Mouse (Mus musculus) hindbrain, embryonic 15.5 days (tissue): ENCODE results near the gene Iars. TPM values are rescaled to one million over a fixed set of nuclear protein-coding genes. Genes with fewer than 3 reads are reported as not detected.

Source experiments
- ATAC-seq: fragments of 200-750 bp; cut with Nextera tagmentation; 2 replicates; pipeline ENCODE4 v1.8.0; 2017; ENCODE audit warnings: low read depth, moderate number of reproducible peaks, moderate TSS enrichment; ENCODE audit not compliant: low FRiP score
- H3K27ac ChIP-seq: fragments of 300-500 bp; sonication (generic); replicated peaks from 2 replicates; pipeline ENCODE4 v1.5.1; 2015; ENCODE audit warnings: mild to moderate bottlenecking, inconsistent platforms
- H3K27me3 ChIP-seq: fragments of 300-500 bp; sonication (generic); 2 replicates; pipeline ENCODE4 v1.6.1; 2015; ENCODE audit warnings: control low read depth, inconsistent platforms
- H3K36me3 ChIP-seq: fragments of 300-500 bp; sonication (generic); 2 replicates; pipeline ENCODE4 v1.6.1; 2015; ENCODE audit warnings: control low read depth, inconsistent platforms
- H3K4me1 ChIP-seq: fragments of 300-500 bp; sonication (generic); replicated peaks from 2 replicates; pipeline ENCODE4 v1.6.1; 2015; ENCODE audit warnings: control low read depth, inconsistent platforms
- H3K4me2 ChIP-seq: fragments of 300-500 bp; sonication (generic); 2 replicates; pipeline ENCODE4 v1.6.1; 2015; ENCODE audit warnings: moderate library complexity, mild to moderate bottlenecking, inconsistent platforms
- H3K4me3 ChIP-seq: fragments of 300-500 bp; sonication (generic); 2 replicates; pipeline ENCODE4 v1.5.1; 2015; ENCODE audit warnings: mild to moderate bottlenecking, inconsistent platforms
- H3K9ac ChIP-seq: fragments of 300-500 bp; sonication (generic); 2 replicates; pipeline ENCODE4 v1.6.1; 2015; ENCODE audit warnings: inconsistent platforms
- H3K9me3 ChIP-seq: fragments of 300-500 bp; sonication (generic); 2 replicates; pipeline ENCODE4 v1.6.1; 2016; ENCODE audit warnings: control low read depth, inconsistent platforms
- WGBS: fragments of 180-500 bp; shearing (Covaris S2); methylation state at CpG from one replicate; pipeline ENCODE4 v1.1.7; 2015; 5-methylcytosine and 5-hydroxymethylcytosine counted together
- polyA plus RNA-seq: library from polyadenylated mRNA; unstranded; fragments of >200 nt; fragmentation: Nextera tagmentation; extraction: Ambion mirVana; gene quantifications from 2 replicates; pipeline ENCODE4 v1.2.1, GENCODE M21; 2015

Gene Iars
- polyA plus RNA-seq = 49.9 and 52.3 TPM in 2 replicates

DNA sequence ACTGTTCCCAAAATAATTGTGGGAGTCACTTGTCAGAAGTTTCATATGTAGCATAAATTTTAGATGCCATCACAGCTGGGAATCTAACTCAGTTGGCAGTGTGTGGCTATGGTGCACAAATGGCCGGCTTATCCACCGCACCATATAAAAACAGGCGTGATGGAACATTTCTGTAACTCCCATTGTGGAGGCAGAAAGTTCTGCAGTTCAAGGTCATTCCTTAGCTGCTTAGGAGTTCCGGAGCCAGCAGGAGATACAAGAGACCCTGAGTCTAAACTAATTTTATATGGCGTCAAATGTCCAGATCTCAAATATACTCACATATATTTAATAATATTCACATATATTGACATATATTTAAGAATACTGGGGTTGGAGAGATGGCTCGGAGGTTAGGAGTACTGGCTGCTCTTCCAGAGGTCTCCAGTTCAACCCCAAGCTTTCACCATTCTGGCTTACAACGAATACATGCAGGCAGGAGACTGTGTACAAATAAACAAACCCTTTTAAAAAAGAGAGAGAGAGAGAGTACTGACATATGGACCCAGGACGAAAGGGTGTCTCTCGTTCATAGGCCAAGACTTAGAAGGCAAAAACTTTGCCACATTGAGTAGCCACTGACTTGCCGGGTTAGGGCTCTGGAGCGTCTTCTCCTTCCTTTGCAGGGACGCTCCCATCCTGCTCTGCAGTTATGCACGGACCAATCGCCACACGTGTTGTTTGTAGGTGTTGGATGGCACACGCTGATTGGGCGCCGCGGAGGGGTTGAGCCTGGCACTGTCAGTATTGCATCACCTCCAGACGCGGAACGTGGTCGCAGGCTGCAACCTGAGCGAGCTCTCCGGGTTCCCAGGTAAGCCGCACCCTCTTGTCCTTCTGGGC lies at the start of gene Iars:
Gene Iars, plus strand, starts transcription at position 750 of the 882 bp plus-strand sequence.
- Histone ChIP-seq H3K27ac (peak within 1 kb of the TSS; percentile 77), H3K36me3 (peaks cover 13% of the 10 kb centered on the region), H3K4me2 (peak within 1 kb of the TSS; percentile 98), H3K9ac (peak within 1 kb of the TSS; percentile 89), H3K4me3 (peak within 1 kb of the TSS; percentile 87), H3K9me3 (no peaks in the 10 kb centered on the region), H3K4me1 (peaks cover 23% of the 10 kb centered on the region), H3K27me3 (no peaks in the 10 kb centered on the region)
- WGBS = 6% methylated on average over 26 of the region's 26 CpGs
- peak; percentile 100 for ATAC-seq

DNA sequence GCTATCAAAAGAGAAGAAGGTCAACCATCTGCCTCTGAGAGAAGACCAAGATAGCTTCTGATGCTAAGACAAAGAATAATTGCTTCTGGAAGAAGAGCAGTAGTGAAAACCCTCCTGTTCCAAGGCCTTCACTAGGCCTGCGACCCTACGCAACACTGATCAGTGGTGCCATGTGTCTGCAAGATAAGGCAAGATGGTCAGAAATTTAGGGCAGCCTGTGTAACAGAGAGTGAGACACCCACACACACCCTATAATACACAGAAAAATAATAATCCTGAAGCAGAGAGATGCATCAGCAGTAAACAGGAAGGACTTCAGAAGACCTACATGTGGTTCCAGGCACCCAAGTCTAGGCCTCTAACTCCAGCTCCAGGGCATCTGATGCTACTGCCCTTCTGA lies 41.9 kb upstream of the Iars start:
- H3K36me3 ChIP-seq = no peaks in the 10 kb centered on the region
- ATAC-seq = no peak
- 98% methylated on average over 2 of the region's 2 CpGs for WGBS
- no peaks in the 10 kb centered on the region for H3K4me1 ChIP-seq
- H3K9ac ChIP-seq = no peak overlapping the region
- no peak overlapping the region for H3K4me2 ChIP-seq
- no peak overlapping the region for H3K27ac ChIP-seq
- no peaks in the 10 kb centered on the region for H3K9me3 ChIP-seq
- no peaks in the 10 kb centered on the region for H3K27me3 ChIP-seq
- H3K4me3 ChIP-seq = no peak overlapping the region

DNA sequence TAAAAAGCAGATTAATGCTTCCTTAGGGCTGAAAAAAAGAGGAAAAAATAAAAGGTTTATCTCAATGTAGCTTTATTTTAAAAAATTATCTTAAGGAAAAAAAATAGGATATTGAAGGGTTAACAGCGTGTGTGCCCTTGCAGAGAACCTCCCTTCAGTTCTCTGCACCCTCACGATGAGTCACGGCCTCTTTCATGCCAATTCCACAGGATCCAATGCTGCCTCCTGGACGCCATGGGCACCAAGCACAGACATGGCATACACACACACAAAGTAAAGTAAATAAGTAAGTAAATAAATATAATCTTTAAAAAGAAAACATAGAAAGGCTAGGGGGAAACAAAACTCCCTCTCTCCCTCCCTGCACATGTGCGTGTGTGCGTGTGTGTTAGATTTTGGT lies 39.2 kb upstream of the Iars start:
- Histone ChIP-seq H3K9me3 (no peaks in the 10 kb centered on the region), H3K27me3 (no peaks in the 10 kb centered on the region), H3K9ac (no peak overlapping the region), H3K4me3 (no peak overlapping the region), H3K27ac (no peak overlapping the region), H3K4me2 (no peak overlapping the region), H3K36me3 (no peaks in the 10 kb centered on the region), H3K4me1 (no peaks in the 10 kb centered on the region)
- WGBS = 72% methylated on average over 6 of the region's 6 CpGs
- no peak for ATAC-seq

DNA sequence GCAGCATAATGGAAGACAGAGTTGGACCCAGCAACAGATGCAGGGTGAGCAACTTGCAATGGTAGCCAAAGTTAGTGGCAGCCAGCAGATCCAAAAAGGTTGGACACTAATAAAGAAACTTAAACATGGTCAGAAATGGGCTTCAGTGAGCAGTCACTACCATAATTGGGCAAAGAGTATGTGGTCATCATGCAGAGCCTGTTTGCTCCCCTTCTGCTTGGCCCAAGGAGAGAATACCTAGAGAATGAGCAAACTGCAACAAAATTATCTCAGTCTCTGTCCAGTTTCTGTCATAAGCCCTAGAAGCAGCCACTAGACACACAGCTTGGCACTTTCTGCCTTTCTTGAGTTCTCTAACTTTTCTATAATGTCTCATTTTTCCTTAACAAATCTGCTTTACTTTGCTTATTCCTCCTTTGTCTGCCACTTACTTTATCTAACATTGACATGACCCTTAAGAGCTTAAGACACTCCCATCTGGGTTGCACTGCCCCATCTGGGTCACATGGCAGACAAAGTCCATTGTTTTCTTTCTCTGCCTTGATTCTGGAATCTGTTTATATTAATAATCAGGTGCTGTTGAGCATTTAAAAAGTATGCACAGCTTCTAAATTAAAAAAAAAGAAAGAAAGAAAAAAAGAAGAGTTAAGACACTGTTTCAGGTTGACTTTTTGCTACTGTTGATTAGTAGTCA lies 38.1 kb upstream of the Iars start:
- Histone ChIP-seq H3K9me3 (no peaks in the 10 kb centered on the region), H3K4me2 (no peak overlapping the region)
- ATAC-seq = no peak

DNA sequence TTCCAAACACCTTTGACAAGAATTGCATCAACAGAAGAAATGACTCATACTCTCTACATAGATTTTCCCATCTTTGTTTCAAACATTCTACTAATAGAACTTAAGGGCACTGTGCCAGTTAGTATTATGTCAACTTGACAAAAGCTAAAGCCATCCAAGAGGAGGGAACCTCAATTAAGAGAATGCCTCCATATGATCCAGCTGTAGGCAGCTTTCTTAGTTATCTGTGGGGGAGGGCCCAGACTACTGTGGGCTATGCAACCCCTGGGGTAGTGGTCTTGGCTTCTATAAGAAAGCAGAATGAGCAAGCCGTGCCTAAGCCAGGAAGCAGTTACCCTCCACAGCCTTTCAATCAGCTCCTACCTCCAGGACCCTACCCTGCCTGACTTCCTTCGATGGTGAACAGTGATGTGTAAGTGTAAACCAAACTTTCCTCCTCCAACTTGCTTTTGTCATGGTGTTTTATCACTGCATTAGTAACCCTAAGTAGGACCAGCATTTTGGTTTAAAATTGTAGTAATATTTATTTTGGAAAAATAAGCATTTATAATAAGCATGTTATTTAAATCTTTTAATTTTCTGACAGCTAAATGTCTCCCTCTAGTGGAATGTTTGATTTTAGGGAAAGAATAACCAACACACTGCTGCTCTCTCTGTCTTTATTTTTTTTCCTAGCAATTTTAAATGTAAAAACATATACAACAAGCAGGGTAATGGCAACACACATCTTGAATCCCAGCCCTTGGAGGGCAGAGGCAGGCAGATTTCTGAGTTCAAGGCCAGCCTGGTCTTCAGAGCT lies 37.0 kb upstream of the Iars start:
- H3K4me2 ChIP-seq = no peak overlapping the region
- no peaks in the 10 kb centered on the region for H3K36me3 ChIP-seq
- no peaks in the 10 kb centered on the region for H3K27me3 ChIP-seq
- H3K9ac ChIP-seq = no peak overlapping the region
- no peak overlapping the region for H3K27ac ChIP-seq
- H3K9me3 ChIP-seq = no peaks in the 10 kb centered on the region
- ATAC-seq = peak; percentile 42; the same call in 1 of the 2 replicates
- 71% methylated on average over 2 of the region's 2 CpGs for WGBS
- no peaks in the 10 kb centered on the region for H3K4me1 ChIP-seq
- H3K4me3 ChIP-seq = no peak overlapping the region

More for the DNA sequence above, 38.1 kb upstream of the Iars start:
- no peaks in the 10 kb centered on the region for H3K27me3 ChIP-seq
- H3K4me1 ChIP-seq = no peaks in the 10 kb centered on the region
- no peak overlapping the region for H3K4me3 ChIP-seq
- H3K9ac ChIP-seq = no peak overlapping the region
- no peak overlapping the region for H3K27ac ChIP-seq
- H3K36me3 ChIP-seq = no peaks in the 10 kb centered on the region

DNA sequence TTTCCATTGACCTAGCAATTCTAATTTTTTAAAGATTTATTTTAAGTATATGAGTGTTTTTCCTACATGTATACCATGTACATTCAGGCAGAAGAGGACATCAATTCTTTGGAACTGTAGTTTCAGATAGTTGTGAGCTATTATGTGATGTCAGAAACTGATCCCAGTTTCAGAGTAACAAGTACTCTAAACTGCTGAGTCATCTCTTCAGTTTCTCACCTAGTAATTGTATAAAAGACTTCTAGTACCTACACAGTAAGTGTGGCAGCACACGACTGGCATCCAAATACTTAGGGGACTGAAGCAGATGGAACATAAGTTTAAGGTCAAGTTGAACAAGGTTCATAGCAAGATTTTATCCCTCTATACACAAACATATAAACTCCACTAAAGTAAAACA lies 35.9 kb upstream of the Iars start:
- no peaks in the 10 kb centered on the region for H3K36me3 ChIP-seq
- H3K4me2 ChIP-seq = no peak overlapping the region
- H3K4me1 ChIP-seq = no peaks in the 10 kb centered on the region
- H3K9me3 ChIP-seq = no peaks in the 10 kb centered on the region
- no peaks in the 10 kb centered on the region for H3K27me3 ChIP-seq
- no peak for ATAC-seq
- H3K27ac ChIP-seq = no peak overlapping the region
- WGBS = 92% methylated on average over 1 of the region's 1 CpGs
- no peak overlapping the region for H3K9ac ChIP-seq
- H3K4me3 ChIP-seq = no peak overlapping the region

DNA sequence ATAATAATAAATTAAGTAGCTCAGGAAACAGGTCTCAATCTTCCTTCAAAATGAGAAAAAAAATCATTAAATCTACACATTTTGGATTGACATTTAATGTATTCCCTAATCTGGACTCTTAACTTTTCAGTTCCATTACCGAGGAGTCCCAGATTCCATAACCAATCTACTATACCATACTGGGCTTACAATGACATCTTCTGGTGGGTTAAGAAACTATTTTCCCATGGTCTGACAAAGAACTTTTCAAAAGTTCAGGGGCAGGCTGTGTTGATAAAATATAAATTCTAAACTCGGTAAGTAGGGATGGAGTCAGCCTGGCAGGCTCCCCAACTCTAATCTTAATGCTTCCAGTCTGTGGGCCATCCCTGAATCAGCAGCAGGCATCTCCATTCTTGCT lies 30.8 kb upstream of the Iars start:
- H3K4me2 ChIP-seq = no peak overlapping the region
- H3K36me3 ChIP-seq = 0 out of 2 replicates have a peak, but pooled peaks cover 8% of the 10 kb centered on the region
- no peaks in the 10 kb centered on the region for H3K9me3 ChIP-seq
- H3K9ac ChIP-seq = no peak overlapping the region
- H3K27ac ChIP-seq = no peak overlapping the region
- H3K4me3 ChIP-seq = no peak overlapping the region
- no peaks in the 10 kb centered on the region for H3K27me3 ChIP-seq
- 50% methylated on average over 2 of the region's 2 CpGs for WGBS
- ATAC-seq = no peak
- peaks cover 18% of the 10 kb centered on the region for H3K4me1 ChIP-seq

DNA sequence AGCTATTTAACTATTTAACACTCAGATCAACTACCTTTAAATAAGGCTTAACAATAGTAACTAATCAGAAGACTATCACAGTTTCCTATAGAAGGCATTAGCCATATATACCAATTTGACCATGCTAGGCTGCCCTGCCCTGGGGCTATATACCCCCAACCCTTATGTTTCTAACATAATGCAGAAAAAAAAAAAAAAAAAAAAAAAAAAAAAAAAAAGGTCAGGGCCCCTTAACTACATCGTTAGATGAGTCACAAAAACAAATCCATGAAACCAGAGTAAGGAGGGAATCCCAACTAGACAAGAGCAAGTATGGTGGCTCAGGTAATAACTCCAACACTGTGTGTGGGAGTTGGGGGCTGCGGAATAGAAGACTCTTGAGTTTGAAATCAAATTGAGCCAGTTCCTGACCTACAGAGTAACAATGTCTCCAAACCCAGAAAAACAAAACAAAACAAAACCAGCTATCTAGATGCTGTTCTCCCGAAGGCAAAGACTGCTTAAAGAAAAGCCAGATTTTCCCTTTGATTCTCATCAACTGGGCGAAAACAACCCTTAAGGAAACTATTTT lies 30.0 kb upstream of the Iars start:
- no peak for ATAC-seq
- H3K27me3 ChIP-seq = no peaks in the 10 kb centered on the region
- H3K27ac ChIP-seq = no peak overlapping the region
- H3K4me1 ChIP-seq = peaks cover 18% of the 10 kb centered on the region
- no peaks in the 10 kb centered on the region for H3K9me3 ChIP-seq
- H3K4me3 ChIP-seq = peak overlapping the region; percentile 75
- H3K36me3 ChIP-seq = peaks cover 10% of the 10 kb centered on the region
- peak overlapping the region; percentile 47; the same call in 1 of the 2 replicates for H3K9ac ChIP-seq
- WGBS = 1% methylated on average over 4 of the region's 4 CpGs
- H3K4me2 ChIP-seq = peak overlapping the region; percentile 93

DNA sequence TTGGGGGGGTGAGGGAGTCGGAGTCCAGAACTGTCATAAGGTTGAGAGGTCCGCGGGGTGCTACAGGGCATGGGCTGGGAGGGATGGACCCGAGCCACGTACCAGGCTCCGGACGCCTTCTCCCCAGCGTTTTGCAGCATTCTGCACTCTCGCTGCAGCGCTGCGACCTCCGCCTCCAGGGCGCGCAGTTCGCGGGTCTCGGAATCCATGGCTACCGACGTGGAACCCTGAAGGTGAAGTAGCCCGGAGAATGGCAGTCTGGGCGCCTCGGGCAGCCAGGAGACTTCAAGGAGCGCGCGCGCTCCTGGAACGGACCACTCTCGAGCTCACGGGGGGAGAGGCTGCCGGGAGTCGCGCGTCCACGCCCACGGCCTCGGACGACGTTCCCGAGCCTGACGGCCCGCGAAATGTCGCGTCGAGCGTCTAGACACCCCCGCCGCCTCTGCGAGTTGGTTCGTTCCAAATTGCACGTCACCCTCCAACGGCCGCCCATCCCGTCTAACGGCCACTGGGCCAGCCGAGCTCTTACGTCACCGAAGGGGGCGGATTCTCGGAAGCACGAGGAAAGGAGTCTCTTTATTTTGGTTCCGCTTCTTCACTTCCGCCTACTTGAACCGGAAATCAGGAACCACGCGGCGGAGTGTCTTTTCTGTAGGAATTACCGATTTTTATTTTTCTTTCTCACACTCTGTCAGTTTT lies 29.3 kb upstream of the Iars start, which contains the start of the genes Cenpp and Nol8:
Gene Cenpp, minus strand, starts transcription at position 305 of the 699 bp plus-strand sequence.
Gene Nol8, plus strand, starts transcription at position 598 of the 699 bp plus-strand sequence.
- Histone ChIP-seq H3K36me3 (peaks cover 15% of the 10 kb centered on the region), H3K4me3 (peak within 1 kb of the TSS; percentile 75), H3K9ac (peak within 1 kb of the TSS; percentile 53), H3K27me3 (no peaks in the 10 kb centered on the region), H3K4me2 (peak within 1 kb of the TSS; percentile 93), H3K9me3 (no peaks in the 10 kb centered on the region), H3K4me1 (peaks cover 18% of the 10 kb centered on the region), H3K27ac (peak within 1 kb of the TSS; percentile 63; the same call in 1 of the 2 replicates)
- under 1% methylated on average over 68 of the region's 68 CpGs for WGBS
- peak; percentile 100 for ATAC-seq

DNA sequence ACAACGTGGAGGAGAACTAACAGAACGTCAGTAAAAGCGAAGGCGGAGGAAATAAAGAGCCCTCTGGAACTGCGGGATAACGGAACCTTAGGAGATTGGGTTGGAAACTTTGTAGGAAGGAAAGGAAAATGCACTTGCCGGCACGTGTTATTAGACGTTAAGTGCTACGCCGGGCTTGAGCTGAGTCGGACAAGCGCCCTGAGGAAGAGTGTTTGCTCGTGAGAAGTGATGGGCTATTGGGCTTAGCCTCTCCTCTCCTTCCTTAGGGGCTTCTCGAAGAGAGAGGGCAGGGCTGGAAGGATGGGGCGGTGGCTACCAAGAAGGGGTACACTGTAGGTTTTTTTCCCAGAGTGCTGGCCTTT lies 28.7 kb upstream of the Iars start:
- peak overlapping the region; percentile 75 for H3K4me3 ChIP-seq
- peaks cover 15% of the 10 kb centered on the region for H3K36me3 ChIP-seq
- no peaks in the 10 kb centered on the region for H3K27me3 ChIP-seq
- peak; percentile 84 for ATAC-seq
- peak overlapping the region; percentile 93 for H3K4me2 ChIP-seq
- peak overlapping the region; percentile 63; the same call in 1 of the 2 replicates for H3K27ac ChIP-seq
- under 1% methylated on average over 16 of the region's 16 CpGs for WGBS
- peak overlapping the region; percentile 53 for H3K9ac ChIP-seq
- H3K9me3 ChIP-seq = no peaks in the 10 kb centered on the region
- H3K4me1 ChIP-seq = peaks cover 18% of the 10 kb centered on the region

DNA sequence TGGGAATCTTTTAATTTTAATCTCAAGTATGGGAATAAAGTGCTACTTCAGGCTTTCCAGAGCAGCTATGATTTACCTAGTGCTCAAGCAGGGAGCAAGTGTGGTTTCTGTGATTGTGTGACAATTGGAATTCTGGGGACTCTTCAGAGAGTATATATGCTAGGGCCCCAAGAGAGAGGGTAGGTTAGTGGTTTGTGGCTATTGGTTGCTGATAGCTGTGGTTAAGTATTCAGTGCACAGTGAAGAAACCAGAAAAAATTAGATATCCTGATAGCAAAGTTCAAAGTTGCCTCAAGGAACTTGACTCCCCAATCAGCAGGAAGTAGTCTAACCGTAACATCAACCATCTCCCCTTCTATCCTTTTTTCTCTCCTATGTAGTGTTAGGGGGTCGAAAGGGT lies 4.1 kb upstream of the Iars start:
- peaks cover 39% of the 10 kb centered on the region for H3K36me3 ChIP-seq
- no peak overlapping the region for H3K4me2 ChIP-seq
- H3K27me3 ChIP-seq = no peaks in the 10 kb centered on the region
- no peaks in the 10 kb centered on the region for H3K9me3 ChIP-seq
- peaks cover 12% of the 10 kb centered on the region for H3K4me1 ChIP-seq
- H3K4me3 ChIP-seq = no peak overlapping the region
- no peak for ATAC-seq
- H3K9ac ChIP-seq = no peak overlapping the region
- no peak overlapping the region for H3K27ac ChIP-seq
- WGBS = 98% methylated on average over 2 of the region's 2 CpGs
